Mouse (Mus musculus) MEL (cell line): ENCODE measurements at regions not wholly inside any gene's neighbourhood (a gene's known extent, or its start where the extent isn't known, plus 50 kb on each side); places are given as distances from the start of the nearest gene placed in this dataset.

Experiments
- DNase-seq: peaks from one replicate; pipeline ENCODE4 v3.0.0; 2011; ENCODE audit warnings: low read depth, low spot score
- H3K27ac ChIP-seq: 2 replicates; pipeline ENCODE4 v1.5.1; 2012; ENCODE audit warnings: low read depth, mild to moderate bottlenecking, control low read depth, low read length, moderate library complexity; ENCODE audit not compliant: control insufficient read depth
- H3K27me3 ChIP-seq, 2 experiments: fragments of 150-350 bp in 1 of 2; sonication (generic) in 1 of 2; 2 replicates each; pipeline ENCODE4 v1.6.1; 2012; ENCODE audit warnings: low read length in 2 of 2, mild to moderate bottlenecking in 2 of 2, improper control_type of control experiment in 1 of 2, moderate library complexity in 1 of 2; ENCODE audit not compliant: insufficient read depth in 2 of 2, control insufficient read depth in 1 of 2
- H3K36me3 ChIP-seq, 2 experiments: 2 replicates each; pipeline ENCODE4 v1.6.1; 2012 to 2014; ENCODE audit warnings: low read length in 2 of 2, improper control_type of control experiment in 1 of 2, inconsistent platforms in 1 of 2, mild to moderate bottlenecking in 1 of 2; ENCODE audit not compliant: insufficient read depth in 2 of 2, control insufficient read depth in 1 of 2
- H3K4me1 ChIP-seq, 2 experiments: fragments of 150-350 bp in 1 of 2; sonication (generic) in 1 of 2; 2 replicates each; pipeline ENCODE4 v1.6.1; 2012; ENCODE audit warnings: low read length in 2 of 2, improper control_type of control experiment in 1 of 2, mild to moderate bottlenecking in 1 of 2; ENCODE audit not compliant: insufficient read depth in 2 of 2, control insufficient read depth in 1 of 2
- H3K4me3 ChIP-seq, 2 experiments: fragments of 150-350 bp in 1 of 2; sonication (generic) in 1 of 2; 2 replicates each; pipeline ENCODE4 v1.5.1; 2012; ENCODE audit warnings: low read depth in 2 of 2, low read length in 2 of 2, mild to moderate bottlenecking in 2 of 2, moderate library complexity in 2 of 2, control low read depth in 1 of 2, improper control_type of control experiment in 1 of 2; ENCODE audit not compliant: control insufficient read depth in 1 of 2, insufficient read depth in 1 of 2
- H3K79me2 ChIP-seq: 2 replicates; pipeline ENCODE4 v1.6.1; 2012; ENCODE audit warnings: mild to moderate bottlenecking, low read length, moderate library complexity; ENCODE audit not compliant: control insufficient read depth, poor library complexity, insufficient read depth
- H3K9ac ChIP-seq: 2 replicates; pipeline ENCODE4 v1.6.1; 2012; ENCODE audit warnings: low read depth, mild to moderate bottlenecking, control low read depth, low read length, moderate library complexity; ENCODE audit not compliant: control insufficient read depth, poor library complexity, severe bottlenecking
- H3K9me3 ChIP-seq: fragments of 150-350 bp; sonication (generic); replicated peaks from 2 replicates; pipeline ENCODE4 v1.6.1; 2012; ENCODE audit warnings: mild to moderate bottlenecking, low read length, improper control_type of control experiment, moderate library complexity; ENCODE audit not compliant: insufficient read depth
- BHLHE40 ChIP-seq: IDR thresholded peaks from 2 replicates; pipeline ENCODE4 v1.6.1; 2012; ENCODE audit warnings: low read depth, mild to moderate bottlenecking, inconsistent platforms, low read length, improper control_type of control experiment, borderline replicate concordance
- E2F4 ChIP-seq: IDR thresholded peaks from 2 replicates; pipeline ENCODE4 v1.6.1; 2011; ENCODE audit warnings: low read depth, low read length, improper control_type of control experiment, borderline replicate concordance
- ELF1 ChIP-seq: IDR thresholded peaks from 2 replicates; pipeline ENCODE4 v1.6.1; 2014; ENCODE audit warnings: low read depth, mild to moderate bottlenecking, inconsistent platforms, low read length, improper control_type of control experiment, moderate library complexity
- EP300 ChIP-seq, 2 experiments: IDR thresholded peaks; 2 replicates each; pipeline ENCODE4 v1.6.1; 2011; ENCODE audit warnings: improper control_type of control experiment in 2 of 2, low read length in 2 of 2, low read depth in 1 of 2, mild to moderate bottlenecking in 1 of 2
- GABPA ChIP-seq: IDR thresholded peaks from 2 replicates; pipeline ENCODE4 v1.6.1; 2012; ENCODE audit warnings: low read depth, mild to moderate bottlenecking, inconsistent platforms, low read length, improper control_type of control experiment, moderate library complexity
- JUND ChIP-seq: IDR thresholded peaks from 2 replicates; pipeline ENCODE4 v1.6.1; 2011; ENCODE audit warnings: low read depth, mild to moderate bottlenecking, improper control_type of control experiment, low read length
- MAFK ChIP-seq: IDR thresholded peaks from 2 replicates; pipeline ENCODE4 v1.6.1; 2011; ENCODE audit warnings: low read depth, mild to moderate bottlenecking, low read length, improper control_type of control experiment, borderline replicate concordance
- MAX ChIP-seq: IDR thresholded peaks from 2 replicates; pipeline ENCODE4 v1.6.1; 2011; ENCODE audit warnings: low read length, improper control_type of control experiment
- MYC ChIP-seq: IDR thresholded peaks from 2 replicates; pipeline ENCODE4 v1.6.1; 2011; ENCODE audit warnings: low read depth, mild to moderate bottlenecking, low read length, improper control_type of control experiment, moderate library complexity
- NELFE ChIP-seq: IDR thresholded peaks from 2 replicates; pipeline ENCODE4 v1.6.1; 2011; ENCODE audit warnings: low read depth, low read length, improper control_type of control experiment
- NRF1 ChIP-seq: IDR thresholded peaks from 2 replicates; pipeline ENCODE4 v1.6.1; 2014; ENCODE audit warnings: low read depth, mild to moderate bottlenecking, inconsistent platforms, low read length, improper control_type of control experiment, moderate library complexity; ENCODE audit not compliant: poor library complexity, insufficient read depth, severe bottlenecking
- POLR2AphosphoS2 ChIP-seq: IDR thresholded peaks from 2 replicates; pipeline ENCODE4 v1.6.1; 2011; ENCODE audit warnings: low read length, improper control_type of control experiment
- RAD21 ChIP-seq: IDR thresholded peaks from 2 replicates; pipeline ENCODE4 v1.6.1; 2011; ENCODE audit warnings: mild to moderate bottlenecking, low read depth, low read length, improper control_type of control experiment
- RCOR1 ChIP-seq: IDR thresholded peaks from 2 replicates; pipeline ENCODE4 v1.6.1; 2012; ENCODE audit warnings: low read depth, mild to moderate bottlenecking, inconsistent platforms, low read length, improper control_type of control experiment
- SIN3A ChIP-seq: IDR thresholded peaks from 2 replicates; pipeline ENCODE4 v1.6.1; 2012; ENCODE audit warnings: low read length, improper control_type of control experiment, inconsistent platforms
- SMC3 ChIP-seq: IDR thresholded peaks from 2 replicates; pipeline ENCODE4 v1.6.1; 2011; ENCODE audit warnings: low read depth, low read length, improper control_type of control experiment
- TAL1 ChIP-seq: IDR thresholded peaks from 2 replicates; pipeline ENCODE4 v1.6.1; 2012; ENCODE audit warnings: mild to moderate bottlenecking, inconsistent platforms, low read length, moderate library complexity, mixed read lengths
- TCF12 ChIP-seq: IDR thresholded peaks from 2 replicates; pipeline ENCODE4 v1.6.1; 2014; ENCODE audit warnings: low read depth, mild to moderate bottlenecking, inconsistent platforms, low read length, improper control_type of control experiment, moderate library complexity
- USF1 ChIP-seq: IDR thresholded peaks from 2 replicates; pipeline ENCODE4 v1.6.1; 2014; ENCODE audit warnings: low read depth, mild to moderate bottlenecking, inconsistent platforms, low read length, improper control_type of control experiment, moderate library complexity
- USF2 ChIP-seq, 2 experiments: IDR thresholded peaks; 2 replicates each; pipeline ENCODE4 v1.6.1; 2011 to 2012; ENCODE audit warnings: improper control_type of control experiment in 2 of 2, low read length in 2 of 2, borderline replicate concordance in 1 of 2, inconsistent platforms in 1 of 2, low read depth in 1 of 2, mild to moderate bottlenecking in 1 of 2; ENCODE audit not compliant: insufficient read depth in 1 of 2
- ZC3H11A ChIP-seq: IDR thresholded peaks from 2 replicates; pipeline ENCODE4 v1.6.1; 2012; ENCODE audit warnings: low read depth, mild to moderate bottlenecking, inconsistent platforms, low read length, improper control_type of control experiment
- ZKSCAN1 ChIP-seq: IDR thresholded peaks from 2 replicates; pipeline ENCODE4 v1.6.1; 2012; ENCODE audit warnings: low read depth, mild to moderate bottlenecking, inconsistent platforms, low read length, improper control_type of control experiment, moderate library complexity
- ZMIZ1 ChIP-seq: IDR thresholded peaks from 2 replicates; pipeline ENCODE4 v1.6.1; 2012; ENCODE audit warnings: low read depth, mild to moderate bottlenecking, inconsistent platforms, low read length, improper control_type of control experiment, moderate library complexity
- ZNF384 ChIP-seq: IDR thresholded peaks from 2 replicates; pipeline ENCODE4 v1.6.1; 2012; ENCODE audit warnings: low read depth, mild to moderate bottlenecking, inconsistent platforms, low read length, improper control_type of control experiment

DNA sequence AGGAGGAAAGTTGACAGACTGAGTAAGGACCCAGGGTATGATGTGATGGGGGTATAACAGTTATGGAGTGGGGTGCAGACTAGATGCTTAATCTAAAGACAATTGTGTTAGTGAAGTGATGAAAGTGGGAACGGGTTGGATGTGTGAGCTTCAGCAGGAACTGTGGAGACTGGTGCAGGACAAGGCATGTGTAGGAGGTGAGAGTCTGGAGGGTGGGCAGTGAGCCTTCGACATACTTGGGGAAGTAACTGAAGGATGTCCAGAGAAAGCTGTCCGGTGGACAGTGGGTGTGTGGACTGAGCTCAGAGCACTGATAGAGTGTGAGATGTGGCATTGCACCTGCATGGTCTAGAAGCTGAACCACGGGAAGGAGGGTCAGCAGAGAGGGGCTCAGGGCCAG, 97.7 kb downstream of the Fam43a start:
- no peak overlapping the region for H3K9ac ChIP-seq
- H3K9me3 ChIP-seq = no peaks in the 10 kb centered on the region
- no peak for DNase-seq
- no peaks in the 10 kb centered on the region for H3K79me2 ChIP-seq
- peaks cover 10 to 25% of the 10 kb centered on the region in 2 experiments for H3K4me1 ChIP-seq
- H3K4me3 ChIP-seq = no peak overlapping the region
- no peaks in the 10 kb centered on the region for H3K27me3 ChIP-seq
- H3K27ac ChIP-seq = no peak overlapping the region
- TF ChIP-seq ZKSCAN1 (no peak), MAX (no peak), RCOR1 (no peak), TAL1 (no peak), JUND (no peak)
- peaks cover 0 to 9% of the 10 kb centered on the region in 2 experiments; a peak in 2 of 4 replicates for H3K36me3 ChIP-seq

DNA sequence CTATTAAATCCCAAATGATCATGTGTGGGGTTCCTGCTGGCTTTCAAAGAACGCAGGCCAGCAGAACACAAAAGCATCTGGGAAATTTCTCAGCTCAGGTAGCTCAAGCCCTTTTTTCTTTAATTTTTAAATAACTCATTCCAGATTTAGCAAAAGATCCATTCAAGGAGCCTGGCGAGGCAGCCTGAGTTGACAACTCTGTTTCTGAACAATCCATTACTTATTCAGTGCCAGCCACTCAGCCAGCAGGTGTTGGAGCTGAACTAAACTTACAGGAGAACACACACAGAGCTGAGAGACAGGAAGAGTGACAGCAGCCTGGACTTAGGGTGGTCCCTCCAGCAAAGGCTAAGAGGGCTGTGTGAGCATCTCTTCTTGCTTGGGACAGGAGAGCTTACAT, 98.3 kb downstream of the Fam43a start:
- TF ChIP-seq USF2 (IDR thresholded peaks at IDR 0.05; ENCODE audit: borderline replicate concordance in 1 of 2, insufficient read depth in 1 of 2, low read depth in 1 of 2, low read length in 2 of 2) (no peak), BHLHE40 (no peak), TAL1 (no peak), TCF12 (no peak), ZNF384 (no peak), GABPA (no peak), ZKSCAN1 (no peak)
- Histone ChIP-seq H3K27me3 (peaks cover 0 to 3% of the 10 kb centered on the region in 2 experiments; a peak in 1 of 4 replicates), H3K79me2 (no peaks in the 10 kb centered on the region), H3K9ac (no peak overlapping the region), H3K36me3 (peaks cover 0 to 5% of the 10 kb centered on the region in 2 experiments; a peak in 2 of 4 replicates), H3K27ac (no peak overlapping the region), H3K4me1 (peaks cover 7 to 20% of the 10 kb centered on the region in 2 experiments), H3K4me3 (no peak overlapping the region), H3K9me3 (no peaks in the 10 kb centered on the region)
- DNase-seq = no peak

DNA sequence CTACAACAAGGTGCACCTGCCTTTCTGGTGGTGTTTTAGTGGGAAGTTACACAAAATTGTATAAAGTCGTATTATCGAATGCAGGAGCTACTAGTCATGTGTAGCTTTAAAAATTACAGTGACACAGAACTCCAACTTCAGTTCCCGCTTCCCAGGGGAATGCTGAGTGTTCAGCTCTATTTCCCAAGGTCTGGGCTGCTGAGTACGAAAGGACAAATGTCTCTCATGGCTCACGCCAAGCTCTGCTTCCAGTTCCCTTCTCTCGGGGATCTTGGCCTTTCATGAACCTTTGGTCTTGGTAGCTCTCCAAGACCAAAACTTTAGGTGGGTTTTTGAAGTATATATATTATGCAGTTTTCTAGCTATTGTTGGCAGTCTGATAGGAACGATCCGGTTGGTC, 104.3 kb downstream of the Fam43a start:
- H3K4me3 ChIP-seq = no peak overlapping the region
- H3K79me2 ChIP-seq = no peaks in the 10 kb centered on the region
- DNase-seq = no peak
- no peaks in the 10 kb centered on the region for H3K36me3 ChIP-seq
- peaks cover 3 to 12% of the 10 kb centered on the region in 2 experiments for H3K27me3 ChIP-seq
- H3K9ac ChIP-seq = no peak overlapping the region
- no peaks in the 10 kb centered on the region for H3K4me1 ChIP-seq
- no peaks in the 10 kb centered on the region for H3K9me3 ChIP-seq
- TF ChIP-seq ELF1 = no peak
- TF ChIP-seq SIN3A = no peak
- no peak for TF ChIP-seq USF1
- TF ChIP-seq E2F4 = no peak
- TF ChIP-seq MYC = no peak
- TF ChIP-seq GABPA = no peak
- no peak for TF ChIP-seq NELFE
- no peak for TF ChIP-seq RAD21
- no peak for TF ChIP-seq TAL1
- TF ChIP-seq RCOR1 = no peak
- TF ChIP-seq MAFK = no peak
- no peak for TF ChIP-seq ZC3H11A
- TF ChIP-seq POLR2AphosphoS2 = no peak
- TF ChIP-seq ZNF384 = no peak
- no peak for TF ChIP-seq SMC3
- TF ChIP-seq NRF1 = no peak
- TF ChIP-seq EP300 (IDR thresholded peaks at IDR 0.05; ENCODE audit: low read depth in 1 of 2, low read length in 2 of 2) = no peak
- TF ChIP-seq ZMIZ1 = no peak
- no peak overlapping the region for H3K27ac ChIP-seq
